Mouse (Mus musculus) limb, embryonic 12.5 days (tissue): ENCODE data around the gene Uvrag. TPM values are rescaled to one million over a fixed set of nuclear protein-coding genes. Genes with fewer than 3 reads are reported as not detected.

Experiments used
- ATAC-seq: fragments of 200-750 bp; cut with Nextera tagmentation; 2 replicates; pipeline ENCODE4 v1.8.0; 2017; ENCODE audit warnings: low read depth, moderate TSS enrichment; ENCODE audit not compliant: insufficient number of reproducible peaks, insufficient read depth, low FRiP score, low TSS enrichment
- H3K27ac ChIP-seq: fragments of 300-500 bp; sonication (generic); 2 replicates; pipeline ENCODE4 v1.5.1; 2016; ENCODE audit warnings: mild to moderate bottlenecking, moderate library complexity
- H3K27me3 ChIP-seq: fragments of 300-500 bp; sonication (generic); 2 replicates; pipeline ENCODE4 v1.6.1; 2016; ENCODE audit warnings: mild to moderate bottlenecking, moderate library complexity
- H3K36me3 ChIP-seq: fragments of 300-500 bp; sonication (generic); 2 replicates; pipeline ENCODE4 v1.6.1; 2016; ENCODE audit warnings: mild to moderate bottlenecking, moderate library complexity
- H3K4me1 ChIP-seq: fragments of 300-500 bp; sonication (generic); replicated peaks from 2 replicates; pipeline ENCODE4 v1.6.1; 2016
- H3K4me2 ChIP-seq: fragments of 300-500 bp; sonication (generic); 2 replicates; pipeline ENCODE4 v1.6.1; 2016; ENCODE audit warnings: mild to moderate bottlenecking, moderate library complexity
- H3K4me3 ChIP-seq: fragments of 300-500 bp; sonication (generic); replicated peaks from 2 replicates; pipeline ENCODE4 v1.5.1; 2016; ENCODE audit warnings: mild to moderate bottlenecking
- H3K9ac ChIP-seq: fragments of 300-500 bp; sonication (generic); replicated peaks from 2 replicates; pipeline ENCODE4 v1.6.1; 2016; ENCODE audit warnings: mild to moderate bottlenecking, moderate library complexity
- H3K9me3 ChIP-seq: fragments of 300-500 bp; sonication (generic); 2 replicates; pipeline ENCODE4 v1.6.1; 2016; ENCODE audit warnings: mild to moderate bottlenecking, moderate library complexity
- WGBS: fragments of 180-500 bp; shearing (Covaris S2); methylation state at CpG from one replicate; pipeline ENCODE4 v1.1.7; 2016; 5-methylcytosine and 5-hydroxymethylcytosine counted together
- polyA plus RNA-seq: library from polyadenylated mRNA; unstranded; fragments of >200 nt; fragmentation: Nextera tagmentation; extraction: Ambion mirVana; gene quantifications from 2 replicates; pipeline ENCODE4 v1.2.1, GENCODE M21; 2016

Uvrag gene
- polyA plus RNA-seq, 1 experiment from 2014 or later: 17.4 TPM

DNA sequence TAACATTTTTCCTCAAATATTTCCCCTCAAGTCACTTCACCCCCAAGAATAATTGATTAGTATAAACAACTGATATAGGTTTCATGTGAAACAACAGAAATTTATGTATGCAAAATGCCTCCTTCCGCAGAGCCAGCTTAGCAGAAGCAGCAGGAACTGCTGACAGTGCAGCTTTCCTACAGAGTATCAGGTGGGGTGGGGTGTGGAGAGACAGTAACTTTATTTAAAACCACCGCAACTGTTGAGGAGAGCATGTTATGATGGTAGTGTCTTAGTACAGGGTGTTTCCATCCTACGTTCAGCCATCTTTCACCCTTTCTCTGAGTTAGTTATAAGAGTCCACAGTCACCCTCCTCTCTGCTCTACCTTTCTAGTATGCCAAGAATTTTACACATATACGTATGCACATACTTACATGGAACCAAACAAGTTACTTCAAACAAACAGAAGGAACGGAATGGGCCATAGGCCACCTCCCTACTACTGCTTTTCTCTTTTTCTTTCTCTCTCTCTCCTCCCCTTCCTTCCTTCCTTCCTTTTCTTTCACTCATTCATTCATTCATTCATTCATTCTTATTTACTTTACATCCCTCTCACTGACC, 145.7 kb downstream of the Uvrag start:
- no peaks in the 10 kb centered on the region for H3K9me3 ChIP-seq
- WGBS: 90% methylated on average over 5 of the region's 5 CpGs
- peaks cover 50% of the 10 kb centered on the region for H3K4me1 ChIP-seq
- no peak overlapping the region for H3K4me2 ChIP-seq
- H3K9ac ChIP-seq: no peak overlapping the region
- no peaks in the 10 kb centered on the region for H3K36me3 ChIP-seq
- ATAC-seq: no peak
- no peak overlapping the region for H3K4me3 ChIP-seq
- no peaks in the 10 kb centered on the region for H3K27me3 ChIP-seq
- no peak overlapping the region for H3K27ac ChIP-seq

DNA sequence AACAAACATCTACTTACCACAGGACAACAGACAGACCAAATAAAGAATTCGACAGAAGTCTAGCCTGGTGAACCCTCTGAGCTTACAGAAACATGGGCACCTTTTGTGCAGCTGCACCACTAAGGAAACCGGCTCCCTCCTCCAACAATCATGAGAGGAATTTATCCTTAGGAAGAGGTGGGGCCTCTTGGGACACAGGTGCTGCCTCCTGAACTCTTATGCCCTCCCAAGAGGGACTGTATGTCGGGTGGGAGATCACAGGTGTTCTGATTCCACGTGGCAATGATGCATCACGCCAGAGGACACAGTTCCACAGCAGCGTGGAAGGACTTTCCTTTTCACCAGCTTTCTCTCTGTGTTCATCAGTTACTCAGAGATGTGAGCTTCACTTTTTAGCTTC, 146.8 kb downstream of the Uvrag start:
- WGBS: 82% methylated on average over 6 of the region's 6 CpGs
- Histone ChIP-seq H3K27ac (no peak overlapping the region), H3K4me2 (no peak overlapping the region), H3K9me3 (no peaks in the 10 kb centered on the region), H3K4me1 (peaks cover 53% of the 10 kb centered on the region), H3K4me3 (no peak overlapping the region), H3K9ac (no peak overlapping the region), H3K36me3 (no peaks in the 10 kb centered on the region), H3K27me3 (no peaks in the 10 kb centered on the region)
- ATAC-seq: no peak

DNA sequence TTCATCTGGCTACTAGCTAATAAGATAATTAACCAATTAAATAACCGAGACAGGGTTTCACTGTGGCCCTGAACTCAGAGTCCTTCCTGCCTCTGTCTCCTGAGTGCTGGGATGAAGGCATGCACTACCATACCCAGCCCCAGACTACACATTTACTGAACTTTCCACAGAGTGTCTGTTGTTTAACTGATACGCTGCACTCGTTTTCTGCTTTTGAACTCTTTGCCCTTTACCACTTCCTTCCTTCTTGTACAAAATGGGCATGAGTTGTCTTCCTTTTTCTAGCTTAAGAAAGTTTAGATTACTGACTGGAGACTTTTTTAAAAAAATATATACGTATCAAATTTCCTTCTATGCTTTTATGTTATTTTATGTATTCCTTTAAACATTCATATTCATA, 147.5 kb downstream of the Uvrag start:
- H3K4me1 ChIP-seq: peaks cover 48% of the 10 kb centered on the region
- no peaks in the 10 kb centered on the region for H3K36me3 ChIP-seq
- H3K4me3 ChIP-seq: no peak overlapping the region
- no peaks in the 10 kb centered on the region for H3K27me3 ChIP-seq
- H3K9me3 ChIP-seq: no peaks in the 10 kb centered on the region
- WGBS: 77% methylated on average over 4 of the region's 4 CpGs
- H3K4me2 ChIP-seq: no peak overlapping the region
- no peak overlapping the region for H3K9ac ChIP-seq
- no peak overlapping the region for H3K27ac ChIP-seq
- no peak for ATAC-seq

DNA sequence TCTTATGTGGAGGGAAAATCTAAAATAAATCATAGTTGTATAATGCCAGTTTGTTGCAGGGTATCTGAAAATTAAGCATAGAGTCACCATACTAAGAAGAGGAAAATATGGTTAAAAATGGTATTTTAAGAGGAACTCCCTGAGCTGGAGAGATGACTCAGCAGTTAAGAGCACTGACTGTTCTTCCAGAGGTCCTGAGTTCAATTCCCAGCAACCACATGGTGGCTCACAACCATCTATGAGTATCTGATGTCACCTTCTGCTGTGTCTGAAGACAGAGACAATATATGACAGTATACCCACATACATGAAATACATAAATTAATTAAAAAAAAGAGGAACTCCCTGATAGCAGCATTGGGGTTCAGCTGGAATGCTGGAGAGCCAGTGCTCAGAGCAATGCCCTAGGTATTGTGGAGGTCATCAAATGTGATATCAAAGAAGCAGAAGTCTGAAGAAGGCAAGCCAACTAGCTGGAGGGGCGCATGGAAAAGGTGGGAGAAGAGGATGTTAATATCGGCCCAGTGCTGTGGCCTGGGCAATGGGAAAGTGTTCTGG, 149.7 kb downstream of the Uvrag start:
- no peak for ATAC-seq
- Histone ChIP-seq H3K36me3 (peaks cover 10% of the 10 kb centered on the region; the same call in 1 of the 2 replicates), H3K27me3 (no peaks in the 10 kb centered on the region), H3K4me2 (no peak overlapping the region), H3K4me1 (peaks cover 46% of the 10 kb centered on the region), H3K27ac (peak overlapping the region; percentile 69; the same call in 1 of the 2 replicates), H3K9me3 (no peaks in the 10 kb centered on the region), H3K9ac (no peak overlapping the region), H3K4me3 (no peak overlapping the region)
- WGBS: 96% methylated on average over 2 of the region's 2 CpGs

DNA sequence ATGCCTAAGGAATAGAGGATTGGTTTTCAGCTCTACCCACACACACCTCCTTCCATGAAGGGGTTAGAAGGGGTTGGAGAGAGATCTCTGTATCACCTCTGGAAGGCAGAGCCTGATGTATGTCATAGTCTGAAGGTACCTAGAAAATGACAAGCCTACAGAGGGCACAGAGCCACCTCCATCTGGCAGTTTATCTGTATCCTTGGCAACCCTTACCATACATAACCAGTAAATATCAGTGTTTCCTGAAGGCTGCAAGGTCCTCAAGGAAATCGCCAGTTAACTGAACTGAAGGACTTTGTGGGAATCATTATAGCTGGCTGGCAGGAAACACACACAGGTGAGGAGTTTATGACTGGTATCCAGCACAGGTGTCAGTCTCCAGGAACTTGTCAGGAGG, 150.4 kb downstream of the Uvrag start:
- Histone ChIP-seq H3K9ac (no peak overlapping the region), H3K9me3 (no peaks in the 10 kb centered on the region), H3K4me2 (no peak overlapping the region), H3K4me3 (no peak overlapping the region), H3K4me1 (peaks cover 42% of the 10 kb centered on the region), H3K36me3 (peaks cover 11% of the 10 kb centered on the region; the same call in 1 of the 2 replicates), H3K27me3 (no peaks in the 10 kb centered on the region), H3K27ac (no peak overlapping the region)
- WGBS: 66% methylated on average over 1 of the region's 1 CpGs
- no peak for ATAC-seq

DNA sequence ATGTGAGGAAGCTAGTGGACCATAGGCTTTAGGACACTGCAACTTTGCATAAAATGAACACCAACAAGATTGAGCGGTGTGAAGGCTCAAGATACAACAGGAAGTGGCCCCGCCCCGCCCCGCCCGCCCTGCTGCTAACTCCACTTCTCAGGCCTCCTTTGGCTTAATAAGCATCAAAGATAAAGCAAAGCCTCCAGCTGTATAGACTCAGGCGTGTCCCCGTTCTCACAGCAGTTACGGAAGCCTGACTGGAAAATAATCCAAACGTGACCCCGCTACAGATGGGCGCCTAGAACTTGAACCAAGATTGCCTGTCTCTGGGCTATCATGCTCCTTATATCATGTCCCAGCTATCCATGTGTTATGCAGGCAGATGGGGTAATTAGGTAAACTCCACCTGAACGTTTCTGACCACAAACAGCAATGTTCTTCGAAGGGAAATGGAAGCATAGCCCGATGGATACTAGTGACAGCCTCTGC, 153.9 kb downstream of the Uvrag start:
- 89% methylated on average over 14 of the region's 14 CpGs for WGBS
- no peak overlapping the region for H3K9ac ChIP-seq
- no peak for ATAC-seq
- H3K27ac ChIP-seq: no peak overlapping the region
- no peak overlapping the region for H3K4me3 ChIP-seq
- no peaks in the 10 kb centered on the region for H3K9me3 ChIP-seq
- H3K4me2 ChIP-seq: no peak overlapping the region
- H3K4me1 ChIP-seq: peaks cover 45% of the 10 kb centered on the region
- H3K27me3 ChIP-seq: no peaks in the 10 kb centered on the region
- H3K36me3 ChIP-seq: peaks cover 11% of the 10 kb centered on the region; the same call in 1 of the 2 replicates

DNA sequence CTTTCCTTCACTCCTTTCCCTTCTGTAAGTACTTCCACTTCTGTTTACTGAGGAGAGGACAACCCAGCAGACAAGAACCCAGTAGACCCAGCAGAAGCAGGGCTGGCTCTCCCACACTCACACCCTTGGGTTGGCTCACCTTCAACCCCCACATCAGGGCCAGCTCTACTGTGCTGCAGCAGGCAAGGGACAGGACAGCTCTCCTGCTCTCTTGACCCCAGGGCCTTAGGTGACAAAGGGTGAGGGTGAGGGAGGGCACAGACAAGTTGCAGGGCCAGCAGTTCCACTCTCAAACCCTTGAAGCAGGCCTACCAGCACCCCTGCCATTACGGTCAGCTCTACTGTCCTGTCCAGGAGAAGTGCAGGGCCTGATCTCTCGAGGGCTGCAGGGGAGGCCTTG, 155.0 kb downstream of the Uvrag start:
- peaks cover 11% of the 10 kb centered on the region; the same call in 1 of the 2 replicates for H3K36me3 ChIP-seq
- no peak overlapping the region for H3K4me2 ChIP-seq
- no peak overlapping the region for H3K27ac ChIP-seq
- H3K27me3 ChIP-seq: no peaks in the 10 kb centered on the region
- ATAC-seq: no peak
- no peaks in the 10 kb centered on the region for H3K9me3 ChIP-seq
- H3K4me1 ChIP-seq: peaks cover 46% of the 10 kb centered on the region
- H3K4me3 ChIP-seq: no peak overlapping the region
- no peak overlapping the region for H3K9ac ChIP-seq
- 60% methylated on average over 2 of the region's 2 CpGs for WGBS

DNA sequence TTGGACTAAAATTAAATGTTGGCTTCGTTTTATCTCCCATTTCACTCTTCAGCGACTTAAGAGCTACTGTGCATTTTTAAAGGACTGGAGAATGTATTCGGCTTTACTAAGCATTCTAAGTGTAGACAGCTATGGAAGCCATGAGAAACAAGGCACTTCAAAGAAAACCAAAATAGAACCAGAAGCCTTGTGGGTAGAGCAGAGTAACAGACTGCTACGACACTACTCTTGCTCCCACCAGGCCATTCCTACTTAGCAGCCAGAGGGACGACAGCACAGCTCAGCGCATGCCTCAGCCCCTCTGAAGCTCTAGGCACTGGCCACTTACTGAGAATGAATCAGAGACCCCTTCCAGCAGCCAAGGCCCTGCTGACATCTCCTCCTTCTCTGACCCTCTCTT, 155.5 kb downstream of the Uvrag start:
- no peak for ATAC-seq
- H3K27ac ChIP-seq: no peak overlapping the region
- WGBS: 79% methylated on average over 6 of the region's 6 CpGs

DNA sequence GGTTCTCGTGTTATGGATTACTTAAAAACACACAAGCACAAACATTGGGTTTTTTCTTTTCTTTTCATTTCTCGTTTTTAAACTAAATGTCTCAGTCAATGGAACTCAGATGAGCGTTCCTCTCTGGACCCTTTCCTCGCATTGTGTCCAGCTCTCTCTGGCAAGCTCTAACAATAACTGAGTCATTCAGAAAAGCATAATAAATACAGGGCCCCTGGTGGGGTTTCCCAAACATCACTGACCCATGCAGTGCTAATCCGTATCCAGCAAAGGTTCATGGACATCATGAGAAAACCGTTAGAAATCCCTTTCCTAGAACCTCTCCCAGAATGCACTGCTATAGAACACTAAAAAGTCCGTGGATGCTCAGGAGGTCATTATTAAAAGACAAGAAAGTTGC, 156.6 kb downstream of the Uvrag start:
- Histone ChIP-seq H3K36me3 (peaks cover 11% of the 10 kb centered on the region; the same call in 1 of the 2 replicates), H3K4me3 (no peak overlapping the region), H3K4me2 (no peak overlapping the region), H3K27me3 (no peaks in the 10 kb centered on the region), H3K27ac (peak overlapping the region; percentile 76), H3K9ac (no peak overlapping the region), H3K9me3 (no peaks in the 10 kb centered on the region), H3K4me1 (peaks cover 38% of the 10 kb centered on the region)
- ATAC-seq: no peak
- 63% methylated on average over 7 of the region's 7 CpGs for WGBS

More for the DNA sequence above, 155.5 kb downstream of the Uvrag start:
- H3K36me3 ChIP-seq: peaks cover 11% of the 10 kb centered on the region; the same call in 1 of the 2 replicates
- no peak overlapping the region for H3K9ac ChIP-seq
- peaks cover 42% of the 10 kb centered on the region for H3K4me1 ChIP-seq
- H3K9me3 ChIP-seq: no peaks in the 10 kb centered on the region
- H3K4me3 ChIP-seq: no peak overlapping the region
- no peaks in the 10 kb centered on the region for H3K27me3 ChIP-seq
- H3K4me2 ChIP-seq: no peak overlapping the region

DNA sequence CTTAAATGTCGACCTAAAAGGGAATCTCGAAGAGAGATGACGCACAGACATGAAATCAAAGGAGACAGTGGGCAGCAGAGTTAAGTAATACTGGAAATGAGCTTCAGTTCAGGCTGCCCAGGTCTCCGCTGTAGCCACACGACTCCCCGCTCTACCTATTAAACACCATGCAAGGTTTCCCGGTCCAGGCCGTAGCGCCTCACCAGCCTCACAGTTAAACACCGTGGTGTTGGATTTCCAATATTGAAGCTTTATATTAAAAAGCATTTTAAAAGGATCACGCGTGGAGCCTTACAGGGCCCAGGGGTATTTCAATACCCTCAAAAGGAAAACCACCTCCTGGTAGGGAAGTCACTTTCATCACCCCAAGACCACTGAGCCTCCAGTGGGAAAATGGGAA, 157.9 kb downstream of the Uvrag start:
- peak; percentile 69; the same call in 1 of the 2 replicates for ATAC-seq
- H3K27me3 ChIP-seq: peaks cover 3% of the 10 kb centered on the region; the same call in 1 of the 2 replicates
- 30% methylated on average over 12 of the region's 12 CpGs for WGBS
- H3K4me3 ChIP-seq: no peak overlapping the region
- H3K9ac ChIP-seq: 0 out of 2 replicates have a peak overlapping the region, but pooled peaks have one; percentile 27
- H3K36me3 ChIP-seq: peaks cover 11% of the 10 kb centered on the region; the same call in 1 of the 2 replicates
- peak overlapping the region; percentile 15; the same call in 1 of the 2 replicates for H3K4me2 ChIP-seq
- no peaks in the 10 kb centered on the region for H3K9me3 ChIP-seq
- peaks cover 40% of the 10 kb centered on the region for H3K4me1 ChIP-seq
- peak overlapping the region; percentile 76 for H3K27ac ChIP-seq

DNA sequence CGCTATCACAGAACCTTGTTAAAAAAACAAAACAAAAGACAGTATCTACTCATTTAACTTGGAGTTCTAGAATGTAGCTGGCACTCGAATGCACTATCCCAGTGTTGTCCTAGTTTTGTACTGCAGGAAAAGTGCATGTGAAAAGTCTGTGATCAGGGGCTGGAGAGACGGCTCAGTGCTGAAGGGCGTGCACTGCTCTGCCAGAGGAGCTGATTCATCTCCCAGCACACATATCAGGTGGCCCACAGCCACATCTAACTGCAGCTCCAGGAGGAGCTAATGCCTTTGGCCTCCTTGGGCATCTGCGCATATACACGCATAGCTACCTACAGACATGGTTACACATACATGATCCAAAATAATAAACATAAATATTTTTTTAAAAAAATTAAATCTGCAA, 159.5 kb downstream of the Uvrag start:
- peaks cover 55% of the 10 kb centered on the region for H3K4me1 ChIP-seq
- H3K9ac ChIP-seq: no peak overlapping the region
- H3K27me3 ChIP-seq: peaks cover 3% of the 10 kb centered on the region; the same call in 1 of the 2 replicates
- 85% methylated on average over 6 of the region's 6 CpGs for WGBS
- H3K27ac ChIP-seq: no peak overlapping the region
- ATAC-seq: no peak
- H3K9me3 ChIP-seq: no peaks in the 10 kb centered on the region
- no peak overlapping the region for H3K4me2 ChIP-seq
- H3K4me3 ChIP-seq: no peak overlapping the region
- H3K36me3 ChIP-seq: peaks cover 2% of the 10 kb centered on the region; the same call in 1 of the 2 replicates
